Mouse (Mus musculus) olfactory bulb, adult 2 months (tissue): ENCODE data around the gene Scd1. TPM values are rescaled to one million over a fixed set of nuclear protein-coding genes. Genes with fewer than 3 reads are reported as not detected.

Experiments used
- H3K27ac ChIP-seq: fragments of 200-500 bp; 2 replicates; pipeline ENCODE4 v1.5.1; 2012; ENCODE audit warnings: low read depth, low read length; ENCODE audit not compliant: insufficient read depth
- H3K4me1 ChIP-seq: fragments of 200-500 bp; 2 replicates; pipeline ENCODE4 v1.6.1; 2012; ENCODE audit warnings: low read length; ENCODE audit not compliant: control insufficient read depth, insufficient read depth
- H3K4me3 ChIP-seq: fragments of 200-500 bp; 2 replicates; pipeline ENCODE4 v1.5.1; 2012; ENCODE audit warnings: mild to moderate bottlenecking, low read depth, low read length, moderate library complexity; ENCODE audit not compliant: insufficient read depth
- CTCF ChIP-seq: fragments of 200-500 bp; IDR thresholded peaks from 2 replicates; pipeline ENCODE4 v1.5.1; 2012; ENCODE audit warnings: low read depth, mild to moderate bottlenecking, low read length, moderate library complexity; ENCODE audit not compliant: insufficient read depth
- POLR2A ChIP-seq: fragments of 200-500 bp; IDR thresholded peaks from 2 replicates; pipeline ENCODE4 v1.6.1; 2012; ENCODE audit warnings: mild to moderate bottlenecking, low read depth, low read length, moderate library complexity; ENCODE audit not compliant: insufficient read depth
- WGBS: fragments of 180-500 bp; shearing (Covaris S2); methylation state at CpG from one replicate; pipeline ENCODE4 v1.1.7; 2018; 5-methylcytosine and 5-hydroxymethylcytosine counted together
- polyA plus RNA-seq: library from polyadenylated mRNA; stranded (reverse); fragments of >200 nt; gene quantifications from 2 replicates; pipeline ENCODE4 v1.2.4, GENCODE M21; 2012; ENCODE audit warnings: low replicate concordance; ENCODE audit not compliant: missing spikeins, insufficient read depth, insufficient read length

Gene Scd1
- polyA plus RNA-seq, 1 experiment, result not detected

- Histone ChIP-seq H3K4me1 (peaks cover 12% of the 10 kb centered on the region), H3K27ac (peak overlapping the region; percentile 34), H3K4me3 (peak overlapping the region; percentile 58)
- no peak for TF ChIP-seq CTCF
- TF ChIP-seq POLR2A, result no peak
- 1% methylated on average over 14 of the region's 14 CpGs for WGBS
Observed at GRCm38 (mm10) chr19:44408223-44408545, 505 bp upstream of the Scd1 start.

- WGBS, result 89% methylated on average over 6 of the region's 6 CpGs
- Histone ChIP-seq H3K4me1 (peaks cover 12% of the 10 kb centered on the region), H3K4me3 (no peak overlapping the region), H3K27ac (no peak overlapping the region)
- TF ChIP-seq CTCF (no peak), POLR2A (no peak)
Observed at GRCm38 (mm10) chr19:44403546-44403945, 4.1 kb downstream of the Scd1 start.

- WGBS, result 83% methylated on average over 8 of the region's 8 CpGs
- H3K27ac ChIP-seq, result no peak overlapping the region
- no peak for TF ChIP-seq POLR2A
- TF ChIP-seq CTCF, result no peak
- no peak overlapping the region for H3K4me3 ChIP-seq
- H3K4me1 ChIP-seq, result peaks cover 2% of the 10 kb centered on the region; the same call in 1 of the 2 replicates
Observed at GRCm38 (mm10) chr19:44400484-44401197, 7.0 kb downstream of the Scd1 start.

DNA sequence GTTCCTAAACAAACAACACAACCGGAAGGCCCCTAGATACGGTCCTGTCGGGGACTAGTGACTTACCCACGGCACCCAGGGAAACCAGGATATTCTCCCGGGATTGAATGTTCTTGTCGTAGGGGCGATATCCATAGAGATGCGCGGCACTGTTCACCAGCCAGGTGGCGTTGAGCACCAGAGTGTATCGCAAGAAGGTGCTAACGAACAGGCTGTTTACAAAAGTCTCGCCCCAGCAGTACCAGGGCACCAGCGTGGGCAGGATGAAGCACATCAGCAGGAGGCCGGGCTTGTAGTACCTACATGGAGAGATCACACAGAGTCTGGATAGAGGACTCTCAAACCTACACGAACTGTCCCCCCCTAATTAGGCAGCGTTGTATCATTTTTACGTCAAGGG, 7.6 kb downstream of the Scd1 start:
- Histone ChIP-seq H3K27ac (no peak overlapping the region), H3K4me1 (no peaks in the 10 kb centered on the region), H3K4me3 (no peak overlapping the region)
- TF ChIP-seq CTCF (no peak), POLR2A (no peak)
- WGBS, result 94% methylated on average over 18 of the region's 18 CpGs

GRCm38 (mm10) chr19:44396742-44397141, 10.9 kb downstream of the Scd1 start:
- WGBS, result 89% methylated on average over 5 of the region's 5 CpGs
- peaks cover 3% of the 10 kb centered on the region for H3K4me1 ChIP-seq
- TF ChIP-seq POLR2A, result no peak
- no peak for TF ChIP-seq CTCF
- no peak overlapping the region for H3K4me3 ChIP-seq
- H3K27ac ChIP-seq, result no peak overlapping the region

DNA sequence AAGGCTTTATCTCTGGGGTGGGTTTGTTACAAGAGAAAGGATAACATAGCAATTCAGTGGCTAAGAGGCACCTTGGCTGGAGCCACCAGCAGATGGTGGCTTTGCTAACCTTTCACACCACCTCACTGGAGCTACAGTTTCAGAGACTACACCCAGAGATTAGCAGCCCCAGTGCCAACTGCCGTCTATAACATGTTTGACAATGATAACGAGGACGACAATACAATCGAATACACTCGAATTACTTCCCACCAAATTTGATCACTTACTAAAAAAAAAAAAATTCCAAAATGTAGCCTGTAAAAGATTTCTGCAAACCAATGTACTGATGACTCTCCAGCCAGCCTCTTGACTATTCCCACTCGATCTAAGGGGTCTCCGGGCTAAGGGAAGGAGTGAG, 12.7 kb downstream of the Scd1 start:
- Histone ChIP-seq H3K4me3 (no peak overlapping the region), H3K4me1 (peaks cover 3% of the 10 kb centered on the region), H3K27ac (no peak overlapping the region)
- WGBS, result 88% methylated on average over 7 of the region's 7 CpGs
- TF ChIP-seq POLR2A (no peak), CTCF (no peak)

DNA sequence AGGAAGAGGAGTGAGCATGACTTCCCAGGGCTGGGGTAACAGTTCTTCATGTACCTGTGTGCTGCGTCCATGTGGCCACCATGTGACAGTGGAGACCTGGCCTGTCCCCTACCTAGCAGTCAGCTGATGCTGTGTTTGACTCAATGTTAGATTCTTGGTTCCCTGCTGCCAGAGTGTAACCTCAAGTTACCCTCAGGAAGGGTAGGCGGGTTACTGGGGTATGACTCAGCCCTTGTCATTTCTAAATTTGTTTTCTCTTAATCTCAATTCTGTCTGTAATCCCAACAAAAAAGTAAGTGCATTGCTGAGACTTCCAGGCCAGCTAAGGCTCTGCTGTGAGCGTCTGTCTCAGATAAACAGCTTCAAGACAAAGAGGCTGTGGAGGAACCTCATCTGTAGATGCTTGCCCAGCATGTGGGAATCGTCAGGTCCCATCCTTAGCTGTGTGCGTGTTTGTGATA, 13.7 kb downstream of the Scd1 start:
- no peak overlapping the region for H3K4me3 ChIP-seq
- 63% methylated on average over 5 of the region's 5 CpGs for WGBS
- no peak overlapping the region for H3K27ac ChIP-seq
- H3K4me1 ChIP-seq, result peaks cover 5% of the 10 kb centered on the region
- TF ChIP-seq CTCF (no peak), POLR2A (no peak)

DNA sequence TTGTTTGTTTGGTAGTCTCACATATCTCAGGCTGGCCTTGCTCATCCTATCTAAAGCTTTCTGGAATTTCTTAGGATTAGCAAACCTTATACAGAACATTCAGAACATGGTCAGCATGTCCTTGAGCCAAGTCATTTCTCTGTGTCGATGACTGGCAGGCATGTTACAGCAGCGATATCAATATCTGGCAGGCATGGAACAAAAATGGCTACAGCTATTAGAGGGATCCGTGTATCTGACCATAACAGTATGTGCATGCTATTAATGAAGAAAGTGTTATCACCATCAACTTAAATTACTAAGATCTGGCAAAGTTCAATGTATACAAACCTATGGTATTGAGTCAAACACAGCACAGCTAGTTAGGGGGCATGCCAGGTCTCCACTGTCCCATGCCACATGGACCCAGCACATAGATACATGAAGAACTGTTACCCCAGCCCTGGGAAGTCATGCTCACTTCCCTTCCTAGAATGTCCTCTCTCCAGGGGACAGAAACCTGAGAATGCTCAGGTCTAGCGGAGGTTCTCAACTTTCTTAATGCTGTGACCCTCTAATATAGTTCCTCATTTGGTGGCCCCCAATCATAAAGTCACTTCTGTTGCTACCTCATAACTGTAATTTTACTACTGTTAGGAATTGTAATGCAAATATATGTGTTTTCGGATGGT, 15.2 kb downstream of the Scd1 start:
- TF ChIP-seq POLR2A, result no peak
- no peak for TF ChIP-seq CTCF
- H3K4me1 ChIP-seq, result peaks cover 14% of the 10 kb centered on the region
- 93% methylated on average over 5 of the region's 5 CpGs for WGBS

GRCm38 (mm10) chr19:44391856-44392255, 15.8 kb downstream of the Scd1 start:
- peaks cover 14% of the 10 kb centered on the region for H3K4me1 ChIP-seq
- H3K27ac ChIP-seq, result no peak overlapping the region
- TF ChIP-seq POLR2A (no peak), CTCF (no peak)
- WGBS, result 84% methylated on average over 4 of the region's 4 CpGs
- no peak overlapping the region for H3K4me3 ChIP-seq

More for the DNA sequence above, 15.2 kb downstream of the Scd1 start:
- no peak overlapping the region for H3K4me3 ChIP-seq
- no peak overlapping the region for H3K27ac ChIP-seq

GRCm38 (mm10) chr19:44389507-44389906, 18.2 kb downstream of the Scd1 start:
- no peak for TF ChIP-seq POLR2A
- H3K27ac ChIP-seq, result peak overlapping the region; percentile 85
- H3K4me3 ChIP-seq, result no peak overlapping the region
- WGBS, result 57% methylated on average over 1 of the region's 1 CpGs
- H3K4me1 ChIP-seq, result peaks cover 19% of the 10 kb centered on the region
